Mouse (Mus musculus) lung, adult 2 months (tissue): ENCODE data around the gene Rpl23. TPM values are rescaled to one million over a fixed set of nuclear protein-coding genes. Genes with fewer than 3 reads are reported as not detected.

Experiments used
- DNase-seq: peaks from one replicate; pipeline ENCODE4 v3.0.0; 2022
- H3K4me1 ChIP-seq: fragments of 200-500 bp; 2 replicates; pipeline ENCODE4 v1.6.1; 2011; ENCODE audit warnings: low read length; ENCODE audit not compliant: control insufficient read depth, insufficient read depth
- H3K4me3 ChIP-seq: fragments of 200-500 bp; replicated peaks from 2 replicates; pipeline ENCODE3; 2011; ENCODE audit warnings: low read depth, mild to moderate bottlenecking, control low read depth, low read length; ENCODE audit errors: extremely low read depth
- CTCF ChIP-seq: fragments of 200-500 bp; IDR thresholded peaks from 2 replicates; pipeline ENCODE4 v1.5.1; 2011; ENCODE audit warnings: mild to moderate bottlenecking, low read length, control low read depth; ENCODE audit not compliant: insufficient read depth
- POLR2A ChIP-seq: fragments of 200-500 bp; IDR thresholded peaks from 2 replicates; pipeline ENCODE4 v1.6.1; 2011; ENCODE audit warnings: low read depth, mild to moderate bottlenecking, control low read depth, low read length, borderline replicate concordance; ENCODE audit errors: extremely low read depth
- WGBS: fragments of 180-500 bp; shearing (Covaris S2); methylation state at CpG from one replicate; pipeline ENCODE4 v1.1.7; 2018; 5-methylcytosine and 5-hydroxymethylcytosine counted together
- polyA plus RNA-seq: library from polyadenylated mRNA; depleted of rRNA; stranded (reverse); fragments of >200 nt; gene quantifications from 2 replicates; pipeline ENCODE4 v1.2.3, GENCODE M21; 2012

Rpl23 gene
- polyA plus RNA-seq, 1 experiment, result 95.5 TPM

GRCm38 (mm10) chr11:97816176-97816575 lies 33.9 kb upstream of the Rpl23 start:
- TF ChIP-seq CTCF (no peak), POLR2A (no peak)
- Histone ChIP-seq H3K4me1 (peaks cover 61% of the 10 kb centered on the region), H3K4me3 (no peak overlapping the region)
- 64% methylated on average over 5 of the region's 5 CpGs for WGBS
- DNase-seq, result no peak

- H3K4me1 ChIP-seq, result peaks cover 62% of the 10 kb centered on the region
Observed at GRCm38 (mm10) chr11:97815736-97816135, 33.5 kb upstream of the Rpl23 start.

GRCm38 (mm10) chr11:97813746-97814515 lies 31.7 kb upstream of the Rpl23 start:
- TF ChIP-seq POLR2A, result no peak
- no peak for TF ChIP-seq CTCF
- DNase-seq, result no peak
- WGBS, result 35% methylated on average over 17 of the region's 17 CpGs
- peaks cover 64% of the 10 kb centered on the region for H3K4me1 ChIP-seq
- H3K4me3 ChIP-seq, result no peak overlapping the region

More at GRCm38 (mm10) chr11:97815736-97816135, 33.5 kb upstream of the Rpl23 start:
- H3K4me3 ChIP-seq, result no peak overlapping the region
- 67% methylated on average over 11 of the region's 11 CpGs for WGBS
- DNase-seq, result no peak
- no peak for TF ChIP-seq POLR2A

GRCm38 (mm10) chr11:97813085-97813484 lies 30.8 kb upstream of the Rpl23 start:
- WGBS, result 36% methylated on average over 7 of the region's 7 CpGs
- H3K4me1 ChIP-seq, result peaks cover 64% of the 10 kb centered on the region
- DNase-seq, result no peak
- no peak overlapping the region for H3K4me3 ChIP-seq
- TF ChIP-seq POLR2A (no peak), CTCF (no peak)

GRCm38 (mm10) chr11:97812491-97812921 lies 30.3 kb upstream of the Rpl23 start:
- DNase-seq, result no peak
- Histone ChIP-seq H3K4me3 (no peak overlapping the region), H3K4me1 (peaks cover 66% of the 10 kb centered on the region)
- WGBS, result 69% methylated on average over 3 of the region's 3 CpGs
- TF ChIP-seq CTCF, result no peak
- TF ChIP-seq POLR2A, result no peak

GRCm38 (mm10) chr11:97811569-97812362 lies 29.5 kb upstream of the Rpl23 start:
- no peak for DNase-seq
- WGBS, result 46% methylated on average over 13 of the region's 13 CpGs
- H3K4me3 ChIP-seq, result no peak overlapping the region
- H3K4me1 ChIP-seq, result peaks cover 60% of the 10 kb centered on the region
- TF ChIP-seq CTCF, result no peak
- TF ChIP-seq POLR2A, result no peak

GRCm38 (mm10) chr11:97810970-97811369 lies 28.7 kb upstream of the Rpl23 start:
- no peak for TF ChIP-seq CTCF
- TF ChIP-seq POLR2A, result no peak
- DNase-seq, result no peak
- Histone ChIP-seq H3K4me1 (peaks cover 59% of the 10 kb centered on the region), H3K4me3 (no peak overlapping the region)
- 38% methylated on average over 3 of the region's 3 CpGs for whole genome bisulfite sequencing

GRCm38 (mm10) chr11:97810356-97810755 lies 28.1 kb upstream of the Rpl23 start:
- H3K4me1 ChIP-seq, result peaks cover 63% of the 10 kb centered on the region
- DNase-seq, result no peak
- 49% methylated on average over 7 of the region's 7 CpGs for WGBS

GRCm38 (mm10) chr11:97809235-97810121 lies 27.2 kb upstream of the Rpl23 start:
- 29% methylated on average over 7 of the region's 7 CpGs for WGBS
- TF ChIP-seq CTCF (no peak), POLR2A (no peak)
- H3K4me1 ChIP-seq, result peaks cover 69% of the 10 kb centered on the region
- H3K4me3 ChIP-seq, result no peak overlapping the region
- DNase-seq, result peak; percentile 10

More at GRCm38 (mm10) chr11:97810356-97810755, 28.1 kb upstream of the Rpl23 start:
- TF ChIP-seq POLR2A, result no peak
- no peak for TF ChIP-seq CTCF
- no peak overlapping the region for H3K4me3 ChIP-seq
